Mouse (Mus musculus): Measurements from ENCODE around the gene Dcaf11.

Gene Dcaf11

DNA sequence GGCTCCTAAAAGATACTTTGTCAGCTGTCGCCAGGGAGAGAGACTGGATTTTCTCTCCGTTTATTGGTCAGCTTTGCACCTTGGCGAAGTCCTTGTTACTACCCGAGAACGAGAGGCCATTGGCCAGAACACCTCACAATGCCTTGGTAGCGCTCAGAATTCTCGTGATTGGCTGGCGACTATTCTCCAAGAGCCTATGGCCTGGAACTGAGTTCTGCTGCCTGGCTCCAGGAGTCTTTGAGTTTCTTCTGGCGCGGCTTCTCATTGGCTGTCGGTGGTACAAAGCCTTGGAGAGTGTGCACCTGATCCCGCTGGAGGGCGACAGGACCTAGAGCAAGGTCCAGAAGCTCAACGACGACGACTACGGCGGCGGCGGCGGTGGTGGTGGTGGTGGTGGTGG lies 58.0 kb downstream of the Dcaf11 start, which contains the start of gene Rec8:
Rec8 (plus strand) TSS at position 216 of the 400 bp plus-strand sequence.
- no peak for DNase-seq

DNA sequence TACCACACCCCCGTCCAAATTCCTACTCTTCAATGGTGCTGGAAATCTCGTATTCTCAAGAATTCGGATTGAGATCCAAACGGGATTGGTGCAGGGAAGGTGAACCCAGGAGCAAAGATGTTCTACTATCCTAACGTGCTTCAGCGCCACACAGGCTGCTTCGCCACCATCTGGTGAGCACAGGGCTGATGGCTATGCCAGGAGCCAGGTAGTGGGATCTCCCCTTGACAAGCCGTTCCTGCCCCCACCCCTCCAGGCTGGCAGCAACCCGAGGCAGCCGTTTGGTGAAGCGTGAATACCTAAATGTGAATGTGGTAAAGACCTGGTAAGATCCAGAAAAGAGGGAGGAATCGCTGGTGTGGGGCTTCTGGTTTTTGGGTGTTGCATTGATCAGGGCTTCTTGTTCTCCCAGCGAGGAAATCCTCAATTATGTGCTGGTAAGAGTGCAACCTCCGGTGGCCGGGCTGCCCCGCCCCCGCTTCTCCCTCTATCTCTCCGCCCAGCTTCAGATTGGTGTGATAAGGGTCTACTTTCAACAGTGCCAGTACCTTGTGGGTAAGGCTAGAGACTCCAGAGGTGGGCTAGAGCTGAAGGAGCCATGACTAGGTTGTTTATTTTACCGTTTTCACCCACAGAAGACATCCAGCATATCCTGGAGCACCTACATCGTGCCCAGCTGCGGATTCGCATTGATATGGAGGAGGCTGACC lies 58.8 kb downstream of the Dcaf11 start:
- no peak for DNase-seq

Data from thymus, adult 18-20 months (tissue).